Mouse (Mus musculus): ENCODE data around the gene Ngef.

DNA sequence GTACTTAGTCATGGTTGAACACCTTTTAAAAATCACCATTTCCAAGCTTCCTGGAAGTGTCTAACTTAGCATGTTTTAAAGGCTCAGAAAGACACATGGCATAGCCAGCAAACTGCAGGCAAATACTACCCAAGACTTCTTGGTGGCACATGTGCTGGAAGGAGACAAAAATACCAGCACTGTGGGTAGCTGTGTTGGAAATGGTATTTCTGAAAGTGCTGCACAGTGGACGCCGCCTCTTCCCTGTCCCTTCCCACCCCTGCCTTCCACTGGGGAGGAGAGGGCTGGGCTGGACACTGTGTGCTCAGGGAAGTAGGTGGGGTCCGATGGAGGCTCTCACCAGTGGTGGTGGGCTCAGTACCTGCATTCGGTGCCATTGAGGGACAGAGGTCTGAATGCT is 68.1 kb downstream of the Ngef start:
- TF ChIP-seq CTCF (IDR thresholded peaks at IDR 0.05 in 2 of 3, conservative IDR thresholded peaks at IDR 0.05 in 1 of 3; ENCODE audit: control insufficient read depth in 1 of 3, insufficient read depth in 1 of 3, low read depth in 2 of 3, low read length in 3 of 3, poor library complexity in 1 of 3, severe bottlenecking in 1 of 3): no peak
- no peak for TF ChIP-seq ZKSCAN1 (IDR thresholded peaks at IDR 0.05; ENCODE audit: low read depth, low read length)
- TF ChIP-seq CHD1 (IDR thresholded peaks at IDR 0.05; ENCODE audit: low read depth, low read length): no peak
- TF ChIP-seq EP300 (IDR thresholded peaks at IDR 0.05; ENCODE audit: low read depth in 1 of 2, low read length in 2 of 2): no peak
- no peak for TF ChIP-seq ELF1 (IDR thresholded peaks at IDR 0.05; ENCODE audit: low read depth, low read length)
- TF ChIP-seq SMC3 (IDR thresholded peaks at IDR 0.05; ENCODE audit: low read depth, low read length): no peak
- TF ChIP-seq RCOR1 (IDR thresholded peaks at IDR 0.05; ENCODE audit: low read depth, low read length): no peak
- no peak for TF ChIP-seq SIN3A (IDR thresholded peaks at IDR 0.05; ENCODE audit: low read length)
- TF ChIP-seq BHLHE40 (IDR thresholded peaks at IDR 0.05; ENCODE audit: borderline replicate concordance, low read depth, low read length): no peak
- TF ChIP-seq KAT2A (conservative IDR thresholded peaks at IDR 0.05; ENCODE audit: low read depth, low read length): no peak
- TF ChIP-seq USF1 (IDR thresholded peaks at IDR 0.05; ENCODE audit: low read depth, low read length): no peak

All from MEL (cell line).